Mouse (Mus musculus): ENCODE measurements around the gene Cd55. TPM values are rescaled to one million over a fixed set of nuclear protein-coding genes. Genes with fewer than 3 reads are reported as not detected.

The Cd55 gene
- polyA plus RNA-seq, 1 experiment from 2014 or later = 16.5 TPM

DNA sequence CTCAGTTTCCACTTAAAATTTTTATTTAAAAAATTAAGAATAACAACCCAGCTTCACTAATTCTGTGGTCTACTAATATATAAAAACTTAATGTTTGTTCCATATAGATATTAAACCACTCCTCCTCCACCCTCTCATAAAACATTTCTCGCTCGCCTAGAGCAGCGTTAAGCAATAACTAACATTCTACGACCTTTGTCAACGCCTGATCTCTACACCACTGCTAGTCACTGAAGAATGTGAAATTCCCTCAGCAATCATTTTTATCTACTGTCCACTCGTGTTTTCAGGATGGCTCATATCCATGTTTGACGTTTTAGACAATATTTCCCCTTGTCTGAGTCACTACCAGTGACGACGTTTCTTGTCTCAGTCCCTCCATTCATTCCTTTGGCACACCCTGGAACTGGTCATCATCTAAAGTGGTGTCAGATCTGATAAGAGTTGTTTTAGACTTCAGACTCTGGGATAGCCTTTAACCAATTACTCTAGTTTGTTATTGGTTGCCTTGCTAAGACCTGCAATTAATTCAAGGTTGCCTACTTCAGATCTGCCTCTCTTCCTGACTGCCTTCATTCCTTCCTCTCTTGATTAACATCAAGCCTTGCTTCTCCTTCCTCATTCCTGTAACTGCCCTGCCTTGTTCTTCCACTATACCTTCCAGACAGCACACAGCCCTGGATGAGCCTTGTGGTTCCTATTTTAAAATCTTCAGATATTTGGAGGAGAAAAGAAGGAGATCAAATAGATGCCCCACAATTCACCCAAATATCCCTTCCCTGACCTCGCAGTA lies 23.5 kb upstream of the Cd55 start:
- ATAC-seq (replicated peaks; ENCODE audit: insufficient number of reproducible peaks, low FRiP score, low TSS enrichment) = no peak
- no peaks in the 10 kb centered on the region for H3K4me1 ChIP-seq (ENCODE audit: control insufficient read depth, insufficient read depth, low read length)
- H3K9me3 ChIP-seq (replicated peaks; ENCODE audit: control insufficient read depth, low read length) = no peaks in the 10 kb centered on the region
- no peaks in the 10 kb centered on the region for H3K27me3 ChIP-seq (ENCODE audit: control insufficient read depth, insufficient read depth, low read length)
- H3K4me3 ChIP-seq (ENCODE audit: low read depth, low read length) = no peak overlapping the region
- H3K27ac ChIP-seq (ENCODE audit: low read depth, low read length) = no peak overlapping the region
- no peak overlapping the region for H3K4me2 ChIP-seq
- H3K36me3 ChIP-seq (ENCODE audit: control insufficient read depth, insufficient read depth, low read length) = no peaks in the 10 kb centered on the region
- no peak overlapping the region for H3K9ac ChIP-seq (ENCODE audit: low read depth, low read length)
- WGBS (ENCODE audit: insufficient replicate concordance) = 55% methylated on average over 10 of the region's 10 CpGs

DNA sequence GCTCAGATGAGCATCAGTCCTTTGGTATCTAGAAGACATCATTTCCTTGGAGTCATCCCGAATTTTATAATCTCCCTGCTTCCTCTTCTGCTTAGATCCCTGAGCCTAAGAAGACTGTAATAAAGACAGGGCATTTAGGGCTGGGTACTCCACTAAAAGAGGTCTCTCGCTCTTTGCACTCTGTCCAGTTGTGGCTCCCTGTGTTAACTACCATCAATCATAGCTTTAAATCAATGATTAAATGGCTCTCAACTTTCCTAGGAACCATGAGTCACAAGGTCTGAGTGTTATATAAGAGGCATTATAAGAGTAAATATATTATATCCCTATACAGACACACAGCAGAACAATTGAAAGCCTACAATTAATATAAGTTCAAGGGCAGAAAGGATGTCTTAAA lies 22.8 kb upstream of the Cd55 start:
- H3K4me3 ChIP-seq (ENCODE audit: low read depth, low read length) = no peak overlapping the region
- 75% methylated on average over 2 of the region's 2 CpGs for WGBS (ENCODE audit: insufficient replicate concordance)
- H3K9me3 ChIP-seq (replicated peaks; ENCODE audit: control insufficient read depth, low read length) = no peaks in the 10 kb centered on the region
- H3K27me3 ChIP-seq (ENCODE audit: control insufficient read depth, insufficient read depth, low read length) = no peaks in the 10 kb centered on the region
- H3K9ac ChIP-seq (ENCODE audit: low read depth, low read length) = no peak overlapping the region
- H3K4me1 ChIP-seq (ENCODE audit: control insufficient read depth, insufficient read depth, low read length) = no peaks in the 10 kb centered on the region
- no peak for ATAC-seq (replicated peaks; ENCODE audit: insufficient number of reproducible peaks, low FRiP score, low TSS enrichment)
- H3K27ac ChIP-seq (ENCODE audit: low read depth, low read length) = no peak overlapping the region
- no peaks in the 10 kb centered on the region for H3K36me3 ChIP-seq (ENCODE audit: control insufficient read depth, insufficient read depth, low read length)
- H3K4me2 ChIP-seq = no peak overlapping the region

DNA sequence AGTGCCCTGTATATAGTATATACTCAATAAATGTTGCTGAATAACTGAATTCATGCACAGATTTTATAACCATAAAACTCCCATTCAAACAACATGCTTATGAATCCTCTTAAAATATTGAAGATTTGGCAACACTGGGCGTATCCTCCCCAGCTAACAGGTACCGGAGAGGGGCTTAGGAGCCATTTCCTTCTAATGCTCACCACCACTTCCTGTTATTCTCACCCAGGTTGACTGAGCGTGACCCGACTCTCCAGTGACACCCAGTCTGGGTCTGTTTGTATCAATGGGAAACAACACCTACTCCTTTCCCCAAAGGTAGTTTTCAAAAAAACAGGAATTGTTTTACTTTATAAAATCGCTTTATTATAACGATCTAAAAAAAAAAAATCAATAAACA lies 12.4 kb upstream of the Cd55 start:
- WGBS (ENCODE audit: insufficient replicate concordance) = 75% methylated on average over 6 of the region's 6 CpGs
- no peak overlapping the region for H3K27ac ChIP-seq (ENCODE audit: low read depth, low read length)
- no peak overlapping the region for H3K9ac ChIP-seq (ENCODE audit: low read depth, low read length)
- ATAC-seq (replicated peaks; ENCODE audit: insufficient number of reproducible peaks, low FRiP score, low TSS enrichment) = no peak
- no peaks in the 10 kb centered on the region for H3K4me1 ChIP-seq (ENCODE audit: control insufficient read depth, insufficient read depth, low read length)
- no peak overlapping the region for H3K4me2 ChIP-seq
- no peaks in the 10 kb centered on the region for H3K36me3 ChIP-seq (ENCODE audit: control insufficient read depth, insufficient read depth, low read length)
- H3K4me3 ChIP-seq (ENCODE audit: low read depth, low read length) = no peak overlapping the region
- H3K9me3 ChIP-seq (replicated peaks; ENCODE audit: control insufficient read depth, low read length) = no peaks in the 10 kb centered on the region
- H3K27me3 ChIP-seq (ENCODE audit: control insufficient read depth, insufficient read depth, low read length) = no peaks in the 10 kb centered on the region

DNA sequence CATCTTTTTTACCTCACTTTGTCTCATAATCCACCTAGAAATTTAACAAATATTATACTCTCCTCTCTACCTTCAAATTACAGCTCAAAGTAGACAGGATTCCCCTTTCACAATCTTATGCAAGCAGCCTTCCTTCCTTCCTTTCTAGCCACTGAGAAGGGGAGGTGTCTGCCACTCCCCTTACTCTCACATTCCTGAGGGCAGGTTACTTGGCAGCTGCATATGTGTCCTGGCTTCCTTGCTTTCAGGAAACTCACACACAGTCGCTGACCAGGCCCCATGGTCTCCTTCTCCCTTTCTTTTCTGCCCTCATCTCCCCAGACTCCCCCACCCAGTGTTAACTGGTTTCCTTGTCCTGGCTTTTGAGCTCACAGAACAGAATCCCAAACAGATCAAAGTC lies 11.7 kb upstream of the Cd55 start:
- H3K27me3 ChIP-seq (ENCODE audit: control insufficient read depth, insufficient read depth, low read length) = no peaks in the 10 kb centered on the region
- no peaks in the 10 kb centered on the region for H3K9me3 ChIP-seq (replicated peaks; ENCODE audit: control insufficient read depth, low read length)
- H3K4me1 ChIP-seq (ENCODE audit: control insufficient read depth, insufficient read depth, low read length) = no peaks in the 10 kb centered on the region
- 18% methylated on average over 1 of the region's 1 CpGs for WGBS (ENCODE audit: insufficient replicate concordance)
- H3K4me3 ChIP-seq (ENCODE audit: low read depth, low read length) = no peak overlapping the region
- H3K4me2 ChIP-seq = no peak overlapping the region
- ATAC-seq (replicated peaks; ENCODE audit: insufficient number of reproducible peaks, low FRiP score, low TSS enrichment) = no peak
- no peak overlapping the region for H3K27ac ChIP-seq (ENCODE audit: low read depth, low read length)
- no peaks in the 10 kb centered on the region for H3K36me3 ChIP-seq (ENCODE audit: control insufficient read depth, insufficient read depth, low read length)
- H3K9ac ChIP-seq (ENCODE audit: low read depth, low read length) = no peak overlapping the region

DNA sequence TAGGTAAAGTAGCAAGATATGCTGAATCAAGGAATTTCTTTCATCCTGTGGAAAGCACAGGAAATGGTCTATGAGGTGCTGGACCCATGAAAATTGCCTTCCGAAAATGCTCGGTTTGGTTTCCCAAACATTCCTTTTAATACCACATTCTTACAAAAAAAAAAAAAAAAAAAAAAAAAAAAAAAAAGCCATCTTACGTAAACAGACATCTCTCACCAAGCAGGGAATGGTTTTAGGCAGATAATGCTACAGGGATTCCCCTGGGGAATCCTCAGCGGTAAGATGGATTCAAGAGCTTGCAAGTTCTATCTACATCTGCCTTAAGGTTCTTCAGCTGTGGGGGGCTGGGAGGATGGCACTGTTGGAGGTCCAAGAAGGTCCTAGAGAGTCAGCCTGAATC lies 7.5 kb upstream of the Cd55 start:
- Histone ChIP-seq H3K9ac (ENCODE audit: low read depth, low read length) (no peak overlapping the region), H3K27me3 (ENCODE audit: control insufficient read depth, insufficient read depth, low read length) (no peaks in the 10 kb centered on the region), H3K9me3 (replicated peaks; ENCODE audit: control insufficient read depth, low read length) (no peaks in the 10 kb centered on the region), H3K4me2 (no peak overlapping the region), H3K4me1 (ENCODE audit: control insufficient read depth, insufficient read depth, low read length) (no peaks in the 10 kb centered on the region), H3K36me3 (ENCODE audit: control insufficient read depth, insufficient read depth, low read length) (no peaks in the 10 kb centered on the region), H3K4me3 (ENCODE audit: low read depth, low read length) (no peak overlapping the region), H3K27ac (ENCODE audit: low read depth, low read length) (no peak overlapping the region)
- WGBS (ENCODE audit: insufficient replicate concordance) = 71% methylated on average over 4 of the region's 4 CpGs
- ATAC-seq (replicated peaks; ENCODE audit: insufficient number of reproducible peaks, low FRiP score, low TSS enrichment) = no peak

DNA sequence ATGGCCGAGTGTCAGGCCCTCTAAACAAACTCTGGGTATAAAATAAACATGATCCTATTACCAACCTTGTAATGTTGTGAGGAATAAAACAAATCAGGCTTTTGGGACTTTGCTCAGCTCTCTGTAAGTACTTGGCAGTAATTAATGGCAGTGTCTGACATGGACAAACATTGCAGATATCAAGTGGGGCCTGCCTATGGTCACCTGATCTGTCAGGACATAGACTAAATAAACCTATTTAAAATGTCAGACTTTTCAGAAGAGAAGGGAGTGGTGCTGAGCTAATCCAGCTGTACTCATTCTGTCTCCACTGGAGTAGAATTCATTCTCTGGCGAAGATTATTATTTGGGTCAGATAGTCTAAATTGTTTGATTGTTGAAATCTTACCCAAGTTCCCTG lies 4.9 kb upstream of the Cd55 start:
- Histone ChIP-seq H3K9ac (ENCODE audit: low read depth, low read length) (no peak overlapping the region), H3K4me2 (no peak overlapping the region), H3K9me3 (replicated peaks; ENCODE audit: control insufficient read depth, low read length) (no peaks in the 10 kb centered on the region), H3K4me1 (ENCODE audit: control insufficient read depth, insufficient read depth, low read length) (peaks cover 4% of the 10 kb centered on the region; the same call in 1 of the 2 replicates), H3K27me3 (ENCODE audit: control insufficient read depth, insufficient read depth, low read length) (no peaks in the 10 kb centered on the region), H3K36me3 (ENCODE audit: control insufficient read depth, insufficient read depth, low read length) (no peaks in the 10 kb centered on the region), H3K27ac (ENCODE audit: low read depth, low read length) (no peak overlapping the region), H3K4me3 (ENCODE audit: low read depth, low read length) (no peak overlapping the region)
- no peak for ATAC-seq (replicated peaks; ENCODE audit: insufficient number of reproducible peaks, low FRiP score, low TSS enrichment)
- 84% methylated on average over 2 of the region's 2 CpGs for WGBS (ENCODE audit: insufficient replicate concordance)

DNA sequence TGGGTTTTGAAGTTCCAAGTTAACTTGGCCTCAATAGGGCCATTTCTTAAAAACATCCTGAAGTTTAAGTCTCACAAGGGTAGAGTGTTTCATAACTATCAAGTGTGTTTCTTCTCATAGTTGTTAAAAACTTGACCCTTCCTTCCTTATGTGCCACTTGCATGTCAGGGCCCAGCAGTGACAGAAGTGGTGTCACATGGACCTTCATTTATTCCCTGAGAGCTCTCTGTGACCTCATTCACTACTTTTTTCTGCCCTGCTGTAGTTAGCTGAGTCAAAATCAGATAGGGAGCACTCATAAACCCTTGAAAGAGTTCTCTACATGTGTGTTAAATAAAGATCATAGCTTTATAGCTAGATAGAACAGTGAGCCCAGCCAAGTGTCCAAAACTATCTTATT lies 1.6 kb upstream of the Cd55 start:
- no peak for ATAC-seq (replicated peaks; ENCODE audit: insufficient number of reproducible peaks, low FRiP score, low TSS enrichment)
- Histone ChIP-seq H3K4me3 (ENCODE audit: low read depth, low read length) (no peak overlapping the region), H3K4me2 (no peak overlapping the region), H3K27me3 (ENCODE audit: control insufficient read depth, insufficient read depth, low read length) (no peaks in the 10 kb centered on the region), H3K36me3 (ENCODE audit: control insufficient read depth, insufficient read depth, low read length) (no peaks in the 10 kb centered on the region), H3K27ac (ENCODE audit: low read depth, low read length) (no peak overlapping the region), H3K4me1 (ENCODE audit: control insufficient read depth, insufficient read depth, low read length) (peaks cover 4% of the 10 kb centered on the region; the same call in 1 of the 2 replicates), H3K9ac (ENCODE audit: low read depth, low read length) (no peak overlapping the region), H3K9me3 (replicated peaks; ENCODE audit: control insufficient read depth, low read length) (no peaks in the 10 kb centered on the region)

DNA sequence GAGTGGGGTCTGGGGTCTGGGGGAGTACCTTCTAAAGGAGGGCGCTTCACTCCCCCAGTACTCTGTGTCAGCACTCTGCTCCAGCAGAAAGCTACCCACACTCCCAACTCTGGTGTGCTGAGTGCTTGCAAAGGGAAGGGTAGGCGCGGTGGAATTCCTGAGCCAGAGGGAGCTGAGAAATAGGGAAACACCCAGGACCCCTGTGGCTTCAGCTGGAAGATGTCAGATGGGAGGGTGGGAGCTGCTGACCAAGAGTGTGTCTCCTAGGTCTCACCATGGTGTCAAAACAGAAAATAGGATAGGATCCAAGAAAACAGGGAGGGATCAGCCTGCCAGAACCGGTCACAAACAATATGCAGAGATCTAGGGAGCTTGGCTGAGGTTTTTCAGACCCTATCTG lies 323 bp upstream of the Cd55 start:
- no peak overlapping the region for H3K27ac ChIP-seq (ENCODE audit: low read depth, low read length)
- peak overlapping the region; percentile 69 for H3K4me3 ChIP-seq (ENCODE audit: low read depth, low read length)
- H3K4me2 ChIP-seq = peak overlapping the region; percentile 88
- no peaks in the 10 kb centered on the region for H3K9me3 ChIP-seq (replicated peaks; ENCODE audit: control insufficient read depth, low read length)
- no peaks in the 10 kb centered on the region for H3K36me3 ChIP-seq (ENCODE audit: control insufficient read depth, insufficient read depth, low read length)
- peaks cover 4% of the 10 kb centered on the region; the same call in 1 of the 2 replicates for H3K4me1 ChIP-seq (ENCODE audit: control insufficient read depth, insufficient read depth, low read length)
- peak overlapping the region; percentile 73 for H3K9ac ChIP-seq (ENCODE audit: low read depth, low read length)
- no peaks in the 10 kb centered on the region for H3K27me3 ChIP-seq (ENCODE audit: control insufficient read depth, insufficient read depth, low read length)
- 4% methylated on average over 4 of the region's 4 CpGs for WGBS (ENCODE audit: insufficient replicate concordance)
- ATAC-seq (replicated peaks; ENCODE audit: insufficient number of reproducible peaks, low FRiP score, low TSS enrichment) = no peak

DNA sequence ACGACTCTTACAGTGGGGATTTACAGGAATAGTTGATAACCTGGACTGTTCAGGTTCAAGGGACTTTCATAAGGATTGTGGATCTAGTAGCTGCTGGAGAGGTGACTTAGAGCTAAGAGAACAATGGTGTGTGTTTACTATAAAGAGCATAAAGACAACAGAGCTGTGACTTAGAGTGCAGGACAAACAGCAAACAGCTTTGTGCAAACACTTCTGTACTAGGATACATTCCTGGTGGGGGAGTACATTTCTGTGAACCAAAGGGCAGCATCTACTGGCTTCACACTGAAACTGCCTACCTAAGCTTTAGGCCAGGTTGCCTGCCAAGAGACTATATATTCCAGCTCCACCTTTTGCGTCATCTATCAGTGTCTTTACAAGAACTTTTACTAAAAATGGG lies 7.4 kb downstream of the Cd55 start:
- Histone ChIP-seq H3K27me3 (ENCODE audit: control insufficient read depth, insufficient read depth, low read length) (no peaks in the 10 kb centered on the region), H3K9ac (ENCODE audit: low read depth, low read length) (no peak overlapping the region), H3K27ac (ENCODE audit: low read depth, low read length) (no peak overlapping the region), H3K9me3 (replicated peaks; ENCODE audit: control insufficient read depth, low read length) (no peaks in the 10 kb centered on the region), H3K4me3 (ENCODE audit: low read depth, low read length) (no peak overlapping the region), H3K4me1 (ENCODE audit: control insufficient read depth, insufficient read depth, low read length) (no peaks in the 10 kb centered on the region), H3K36me3 (ENCODE audit: control insufficient read depth, insufficient read depth, low read length) (no peaks in the 10 kb centered on the region), H3K4me2 (no peak overlapping the region)
- ATAC-seq (replicated peaks; ENCODE audit: insufficient number of reproducible peaks, low FRiP score, low TSS enrichment) = no peak
- whole genome bisulfite sequencing (ENCODE audit: insufficient replicate concordance) = 84% methylated on average over 2 of the region's 2 CpGs
